Mouse (Mus musculus) duodenum, adult 2 months (tissue): ENCODE measurements around the gene Tnfrsf17. TPM values are rescaled to one million over a fixed set of nuclear protein-coding genes. Genes with fewer than 3 reads are reported as not detected.

Experiments used
- polyA plus RNA-seq: library from polyadenylated mRNA; depleted of rRNA; stranded (reverse); fragments of >200 nt; gene quantifications from 2 replicates; pipeline ENCODE4 v1.2.3, GENCODE M21; 2012; ENCODE audit warnings: low replicate concordance; rRNA removed

Gene Tnfrsf17
- 6.7 and 10.3 TPM in 2 replicates for polyA plus RNA-seq

GRCm38 (mm10) chr16:11313512-11313911, at the start of gene Tnfrsf17:
Gene Tnfrsf17, plus strand, starts transcription at chr16:11313812.

GRCm38 (mm10) chr16:11322409-11323323, 9.1 kb downstream of the Tnfrsf17 start, which contains the start of gene Snx29:
Gene Snx29, plus strand, starts transcription at chr16:11322908.

Other genes with a start within 250 kb of the Tnfrsf17 start
- gene Litaf, start 247.7 kb upstream of the Tnfrsf17 start, polyA plus RNA-seq = 202 and 416 TPM in 2 replicates
- 36.6 and 38.6 TPM in 2 replicates for gene Txndc11, start 179.2 kb upstream of the Tnfrsf17 start, polyA plus RNA-seq
- 11.7 and 14.0 TPM in 2 replicates for gene Zc3h7a, start 137.4 kb upstream of the Tnfrsf17 start, polyA plus RNA-seq
- gene Rsl1d1, start 110.5 kb upstream of the Tnfrsf17 start, polyA plus RNA-seq = 0.68 and 0.91 TPM in 2 replicates
- 30.1 and 31.0 TPM in 2 replicates for gene Gspt1, start 59.5 kb upstream of the Tnfrsf17 start, polyA plus RNA-seq
- 3.1 and 5.8 TPM in 2 replicates for gene Snx29, start 9.1 kb downstream of the Tnfrsf17 start, polyA plus RNA-seq